Mouse (Mus musculus): Measurements from ENCODE around the gene Snx8. TPM values are rescaled to one million over a fixed set of nuclear protein-coding genes. Genes with fewer than 3 reads are reported as not detected.

The Snx8 gene
- polyA plus RNA-seq, 1 experiment from 2014 or later, result 26.3 TPM

Small RNA genes lying within 50 kb of the gene (microRNA-seq; reads per million reads assigned to microRNA genes)
- gene Mir7038, result 0.70 reads per million

Other genes with a start within 250 kb of the Snx8 start
- gene Mad1l1, start 67.7 kb downstream of the Snx8 start, polyA plus RNA-seq (2015; fragmentation: Nextera tagmentation; extraction: Ambion mirVana), result 33.2 and 34.1 TPM in 2 replicates
- gene Nudt1, start 67.6 kb downstream of the Snx8 start, polyA plus RNA-seq (2015; fragmentation: Nextera tagmentation; extraction: Ambion mirVana), result 26.8 and 28.6 TPM in 2 replicates
- 20.2 and 21.5 TPM in 2 replicates for gene Mrm2, start 57.4 kb downstream of the Snx8 start, polyA plus RNA-seq (2015; fragmentation: Nextera tagmentation; extraction: Ambion mirVana)
- gene Eif3b, start 30.1 kb upstream of the Snx8 start, polyA plus RNA-seq (2015; fragmentation: Nextera tagmentation; extraction: Ambion mirVana), result 79.3 and 81.7 TPM in 2 replicates
- not detected in 2 replicates for gene Gm4869, start 56.4 kb upstream of the Snx8 start, polyA plus RNA-seq (2015; fragmentation: Nextera tagmentation; extraction: Ambion mirVana)
- gene Chst12, start 116.3 kb upstream of the Snx8 start, polyA plus RNA-seq (2015; fragmentation: Nextera tagmentation; extraction: Ambion mirVana), result 19.3 and 19.5 TPM in 2 replicates
- not detected in 2 replicates for gene Grifin, start 175.8 kb upstream of the Snx8 start, polyA plus RNA-seq (2015; fragmentation: Nextera tagmentation; extraction: Ambion mirVana)
- gene Lfng, start 218.1 kb upstream of the Snx8 start, polyA plus RNA-seq (2015; fragmentation: Nextera tagmentation; extraction: Ambion mirVana), result 22.9 and 27.1 TPM in 2 replicates